Mouse (Mus musculus): ENCODE data around the gene Gata2. TPM values are rescaled to one million over a fixed set of nuclear protein-coding genes. Genes with fewer than 3 reads are reported as not detected.
A peak's percentile ranks its signal among the peaks of the same experiment; 100 is the strongest.

Gene Gata2
- total RNA-seq, 2 experiments from 2014 or later: 3.8 to 4.4 TPM

- peak; percentile 47 for ATAC-seq (replicated peaks; ENCODE audit: low FRiP score, poor library complexity, severe bottlenecking)
Observed at GRCm38 (mm10) chr6:88251798-88252478, 58.2 kb downstream of the Gata2 start.

GRCm38 (mm10) chr6:88254082-88254481 lies 60.4 kb downstream of the Gata2 start:
- no peak for ATAC-seq (replicated peaks; ENCODE audit: low FRiP score, poor library complexity, severe bottlenecking)

- no peak for ATAC-seq (replicated peaks; ENCODE audit: low FRiP score, poor library complexity, severe bottlenecking)
Observed at GRCm38 (mm10) chr6:88255435-88255834, 61.7 kb downstream of the Gata2 start.

Other genes with a start within 250 kb of the Gata2 start
- gene H1fx, start 212.3 kb upstream of the Gata2 start, total RNA-seq (2015; ENCODE audit: low replicate concordance): not detected in 2 replicates
- not detected in 2 replicates for gene H1fx, start 212.3 kb upstream of the Gata2 start, total RNA-seq (2017; ENCODE audit: low replicate concordance)
- gene Rab7, start 148.6 kb upstream of the Gata2 start, total RNA-seq (2015; ENCODE audit: low replicate concordance): 76.7 and 111 TPM in 2 replicates
- gene Rab7, start 148.6 kb upstream of the Gata2 start, total RNA-seq (2017; ENCODE audit: low replicate concordance): 29.4 and 36.0 TPM in 2 replicates
- gene Rpn1, start 109.4 kb upstream of the Gata2 start, total RNA-seq (2015; ENCODE audit: low replicate concordance): 24.0 and 30.9 TPM in 2 replicates
- 42.8 and 54.5 TPM in 2 replicates for gene Rpn1, start 109.4 kb upstream of the Gata2 start, total RNA-seq (2017; ENCODE audit: low replicate concordance)
- gene Dnajb8, start 28.4 kb downstream of the Gata2 start, total RNA-seq (2015; ENCODE audit: low replicate concordance): not detected in 2 replicates
- gene Dnajb8, start 28.4 kb downstream of the Gata2 start, total RNA-seq (2017; ENCODE audit: low replicate concordance): not detected in 2 replicates